Mouse (Mus musculus) megakaryocyte progenitor cell, adult 5-6 weeks (primary cell): ENCODE results near the gene Nolc1. TPM values are rescaled to one million over a fixed set of nuclear protein-coding genes. Genes with fewer than 3 reads are reported as not detected.
A peak's percentile ranks its signal among the peaks of the same experiment; 100 is the strongest.

Experiments
- ATAC-seq: replicated peaks from 2 replicates; pipeline ENCODE4 v1.8.0; 2016; ENCODE audit warnings: mild to moderate bottlenecking, moderate TSS enrichment, inconsistent platforms; ENCODE audit not compliant: poor library complexity
- total RNA-seq, 2 experiments: library from RNA; stranded (forward) in 1 of 2; stranded (reverse) in 1 of 2; fragments of 157-497, 149-512 nt in 1 of 2; fragments of 200-1000 nt in 1 of 2; gene quantifications; 2 replicates each; pipeline versions ENCODE4 v1.2.3 to v1.2.4; 2015 to 2017

Gene Nolc1
- 88.6 and 94.0 TPM in 2 replicates for total RNA-seq (2015)
- 180 and 221 TPM in 2 replicates for total RNA-seq (2017)

GRCm38 (mm10) chr19:46075616-46076607 is at the start of gene Nolc1:
Gene Nolc1, plus strand, starts transcription at chr19:46075863.
- peak; percentile 96 for ATAC-seq

DNA sequence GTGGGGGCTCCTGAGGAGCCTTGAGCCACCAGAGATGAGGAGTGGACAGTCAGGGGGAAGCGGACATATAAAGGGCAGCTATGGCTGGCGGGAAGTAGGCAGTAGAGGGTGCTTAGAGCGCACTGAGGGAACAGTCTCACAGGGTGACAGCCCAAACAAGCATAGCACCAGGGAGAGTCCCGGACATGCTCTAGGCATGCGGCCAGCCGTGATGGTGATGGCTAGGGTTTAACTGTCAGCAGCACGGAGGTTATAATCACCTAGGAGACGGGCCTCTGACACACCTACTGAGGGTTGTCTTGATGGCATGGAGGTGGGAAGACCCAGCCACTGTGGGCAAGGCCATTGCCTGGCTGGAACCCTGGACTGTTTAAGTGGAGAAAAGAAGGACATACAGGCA is 49.1 kb upstream of the Nolc1 start:
- peak; percentile 54 for ATAC-seq

- ATAC-seq = peak; percentile 56; the same call in 1 of the 2 replicates
Observed at GRCm38 (mm10) chr19:46028747-46029320, 46.8 kb upstream of the Nolc1 start.

DNA sequence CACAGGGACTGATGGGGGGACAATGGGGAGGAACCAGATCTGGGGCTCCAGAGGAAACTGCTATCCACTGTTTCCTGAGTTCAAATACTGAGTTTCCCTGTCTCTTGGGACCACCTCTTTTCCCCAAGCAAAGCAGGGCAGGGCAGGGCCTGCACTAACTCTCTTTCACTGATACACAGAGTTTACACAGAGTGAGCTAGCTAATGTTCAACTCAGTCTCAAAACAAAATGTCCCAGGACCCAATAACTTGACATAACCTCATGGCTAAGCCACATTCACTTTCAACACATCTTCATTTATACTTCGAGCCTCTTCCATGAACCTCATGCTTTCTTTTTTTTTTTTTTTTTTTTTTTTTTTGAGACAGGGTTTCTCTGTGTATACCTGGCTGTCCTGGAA is 46.0 kb upstream of the Nolc1 start:
- no peak for ATAC-seq

DNA sequence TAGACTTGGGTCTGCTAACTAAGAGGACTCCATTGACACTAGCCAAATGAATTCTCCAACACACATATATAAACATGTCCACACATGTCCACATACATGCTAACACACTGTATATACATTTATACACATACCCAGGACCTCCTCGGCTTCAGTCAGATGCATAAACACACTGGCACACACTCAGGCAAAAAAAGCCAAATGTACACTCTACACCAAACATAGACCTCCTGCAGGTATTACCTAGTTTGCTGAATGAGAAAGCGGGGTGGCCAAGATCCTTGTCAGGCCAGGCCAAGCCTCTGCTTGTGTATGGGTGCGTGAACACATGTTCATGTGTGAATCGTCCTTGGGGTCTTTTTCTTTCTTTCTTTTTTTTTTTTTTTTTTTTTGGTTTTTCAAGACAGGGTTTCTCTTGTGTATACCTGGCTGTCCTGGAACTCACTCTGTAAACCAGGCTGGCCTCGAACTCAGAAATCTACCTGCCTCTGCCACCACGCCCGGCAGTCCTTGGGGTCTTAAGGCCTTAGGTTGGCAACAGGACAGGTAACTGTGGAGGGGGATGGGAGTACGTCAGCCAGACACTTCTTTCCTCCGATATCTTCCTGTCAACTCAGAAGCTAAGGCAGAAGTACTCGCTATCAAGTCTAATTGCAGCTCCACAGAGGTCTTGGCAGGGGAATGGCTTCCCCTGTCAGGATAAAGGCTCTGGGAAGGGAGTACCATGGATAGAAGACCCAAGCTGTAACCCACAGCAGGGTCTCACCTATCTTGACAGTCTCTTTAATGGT is 45.3 kb upstream of the Nolc1 start:
- no peak for ATAC-seq

- no peak for ATAC-seq
Observed at GRCm38 (mm10) chr19:46031689-46032432, 43.8 kb upstream of the Nolc1 start.

- no peak for ATAC-seq
Observed at GRCm38 (mm10) chr19:46032731-46033510, 42.7 kb upstream of the Nolc1 start.

DNA sequence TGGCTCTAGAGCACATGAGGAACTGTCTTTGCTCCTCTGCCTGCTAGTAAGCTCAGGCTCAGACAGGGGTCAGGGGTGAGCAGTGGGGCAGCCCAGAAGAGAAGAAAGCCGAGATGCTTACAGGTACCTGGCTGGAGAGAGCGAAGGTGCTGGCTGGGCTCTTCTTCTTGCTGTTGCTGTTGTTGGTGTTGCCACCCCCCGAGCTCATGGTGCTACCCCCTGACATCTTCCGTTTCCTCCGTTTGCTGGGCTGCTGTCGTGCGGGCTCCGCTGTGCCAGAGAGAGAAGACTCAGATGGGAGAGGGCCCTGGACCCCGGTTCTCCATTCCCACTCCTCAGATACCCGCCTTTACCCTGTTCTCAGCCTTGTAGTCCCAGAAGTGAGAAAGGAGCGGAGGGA is 41.8 kb upstream of the Nolc1 start:
- no peak for ATAC-seq

- no peak for ATAC-seq
Observed at GRCm38 (mm10) chr19:46035971-46036370, 39.7 kb upstream of the Nolc1 start.

DNA sequence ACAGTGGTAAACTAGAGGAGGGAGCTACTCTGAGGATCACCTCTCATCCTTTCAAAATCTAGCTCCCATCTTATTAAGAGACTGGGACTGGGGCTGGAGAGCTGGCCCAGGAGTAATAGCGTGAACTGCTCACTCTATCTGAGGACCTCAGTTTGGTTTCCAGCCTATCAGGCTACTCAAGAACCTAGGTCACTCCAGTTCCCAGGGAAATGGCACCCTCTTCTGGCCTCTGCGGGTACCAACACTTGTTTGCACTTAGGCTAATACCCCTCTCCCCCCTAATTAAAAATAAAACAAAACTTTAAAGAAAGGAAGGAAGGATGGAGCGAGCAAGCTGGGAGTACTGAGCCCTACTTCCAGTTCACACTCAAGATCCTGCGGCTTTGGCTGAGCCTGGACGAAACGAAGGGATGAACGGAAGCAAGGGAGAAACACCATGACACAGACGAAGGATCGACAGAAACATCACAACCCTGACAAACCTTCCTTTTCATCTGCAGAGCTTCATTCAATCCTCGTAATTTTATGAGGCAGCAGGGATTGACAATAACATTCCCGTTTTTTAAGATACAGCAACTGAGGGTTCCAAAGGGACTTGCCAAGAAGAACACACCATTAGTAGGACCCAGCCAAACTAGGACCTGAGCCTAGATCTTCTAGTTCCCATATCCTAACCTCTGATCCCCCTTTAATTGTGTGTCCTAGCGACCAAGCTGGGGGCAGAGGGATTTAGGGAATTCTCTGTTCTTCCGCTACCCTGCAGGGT is 39.0 kb upstream of the Nolc1 start:
- 0 out of 2 replicates have a peak, but pooled peaks have one; percentile 21 for ATAC-seq

DNA sequence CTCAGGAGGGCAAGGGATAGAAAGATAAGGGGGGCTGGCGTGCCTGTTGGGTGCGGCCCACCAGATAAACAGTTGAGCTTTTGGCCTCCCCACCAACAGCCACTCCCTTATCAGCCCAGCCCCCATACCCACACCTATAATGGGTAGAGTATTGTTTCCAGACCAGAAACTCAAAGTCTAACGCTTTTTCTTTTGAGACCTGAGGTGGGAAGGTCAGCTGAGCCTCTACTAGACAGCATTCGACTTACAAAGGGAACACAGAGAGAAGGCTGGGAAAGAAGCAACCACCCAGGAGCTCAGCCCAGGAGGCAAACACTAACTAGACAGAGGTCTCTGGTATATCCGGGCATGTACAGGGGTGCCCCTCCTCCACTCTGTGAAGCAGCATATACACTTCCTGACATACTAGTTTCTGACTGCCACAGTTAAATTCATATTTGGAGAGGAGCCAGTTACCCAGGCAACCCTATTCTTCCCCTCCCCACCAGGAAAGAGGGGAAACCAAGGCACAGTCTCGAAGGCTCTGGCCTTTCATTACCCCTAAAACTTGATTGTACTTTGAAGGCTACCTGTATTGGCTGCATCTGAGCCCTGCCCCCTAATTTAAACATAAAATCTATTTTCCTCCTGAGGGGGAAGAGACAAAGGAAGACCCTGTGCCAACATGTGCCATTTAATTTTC is 38.3 kb upstream of the Nolc1 start:
- peak; percentile 45 for ATAC-seq

DNA sequence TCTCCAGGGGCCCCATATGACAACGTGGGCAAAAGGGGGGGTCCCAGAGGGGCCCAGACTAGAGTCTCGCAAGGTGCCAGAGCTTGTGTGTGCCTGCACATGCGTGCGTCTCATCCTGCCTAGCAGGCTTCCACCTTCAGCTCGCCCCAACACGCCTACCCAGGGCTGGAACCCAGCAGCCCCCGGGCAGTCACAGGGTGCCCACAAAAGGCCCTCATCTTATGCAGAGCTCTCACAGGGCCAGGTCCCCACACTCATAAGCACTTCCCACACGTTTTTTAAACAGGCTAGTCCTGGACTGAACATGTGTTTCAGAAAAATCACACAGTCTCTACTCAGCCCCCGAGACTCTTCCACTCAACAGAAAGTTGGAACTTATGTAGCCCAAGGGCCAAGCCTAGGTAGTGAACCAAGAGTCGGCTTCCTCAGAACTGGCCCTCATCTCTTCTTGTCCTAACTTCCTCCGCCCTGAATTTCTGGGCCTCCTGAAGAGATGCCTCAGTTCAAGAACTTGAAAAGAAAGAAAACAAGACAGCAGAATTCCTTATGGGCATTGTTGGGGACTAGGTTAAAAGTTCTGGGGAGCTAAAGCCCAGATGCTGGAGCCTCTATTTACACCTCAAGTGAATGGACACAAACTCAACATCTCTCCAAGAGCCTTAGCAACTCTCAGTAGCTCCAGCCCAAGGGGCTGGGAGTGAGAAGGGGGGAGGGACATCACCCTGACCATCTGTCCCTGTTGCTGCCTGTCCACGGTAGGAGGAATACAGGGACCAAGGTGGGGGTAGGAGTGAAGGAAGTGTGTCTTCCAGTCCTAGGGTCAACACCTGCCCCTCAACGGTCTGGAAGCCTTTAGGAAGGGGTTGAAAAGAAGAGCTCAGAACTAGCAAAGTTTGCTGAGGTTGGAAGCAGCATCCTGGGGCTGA is 37.5 kb upstream of the Nolc1 start:
- ATAC-seq = no peak

- ATAC-seq = no peak
Observed at GRCm38 (mm10) chr19:46038851-46039260, 36.8 kb upstream of the Nolc1 start.

DNA sequence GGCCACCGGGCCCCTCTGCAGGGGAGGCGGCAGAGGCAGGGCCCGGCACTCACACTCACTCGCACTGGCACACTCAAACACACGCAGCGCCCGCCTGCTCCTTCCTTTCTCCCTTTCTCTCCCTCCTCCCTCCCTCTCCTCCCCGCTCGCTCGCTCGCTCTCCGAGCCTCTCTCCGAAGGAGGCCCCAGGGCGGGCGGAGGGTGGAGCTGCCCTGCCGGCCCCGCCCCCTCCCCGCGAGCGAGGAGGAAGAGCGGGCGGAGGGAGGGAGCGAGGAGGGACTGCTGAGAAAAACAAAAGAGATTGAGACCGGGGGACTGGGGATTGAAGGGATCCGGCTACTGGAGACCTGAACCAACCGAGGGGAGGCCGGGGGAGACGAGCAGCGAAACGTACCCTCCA is 36.2 kb upstream of the Nolc1 start:
- peak; percentile 69 for ATAC-seq

DNA sequence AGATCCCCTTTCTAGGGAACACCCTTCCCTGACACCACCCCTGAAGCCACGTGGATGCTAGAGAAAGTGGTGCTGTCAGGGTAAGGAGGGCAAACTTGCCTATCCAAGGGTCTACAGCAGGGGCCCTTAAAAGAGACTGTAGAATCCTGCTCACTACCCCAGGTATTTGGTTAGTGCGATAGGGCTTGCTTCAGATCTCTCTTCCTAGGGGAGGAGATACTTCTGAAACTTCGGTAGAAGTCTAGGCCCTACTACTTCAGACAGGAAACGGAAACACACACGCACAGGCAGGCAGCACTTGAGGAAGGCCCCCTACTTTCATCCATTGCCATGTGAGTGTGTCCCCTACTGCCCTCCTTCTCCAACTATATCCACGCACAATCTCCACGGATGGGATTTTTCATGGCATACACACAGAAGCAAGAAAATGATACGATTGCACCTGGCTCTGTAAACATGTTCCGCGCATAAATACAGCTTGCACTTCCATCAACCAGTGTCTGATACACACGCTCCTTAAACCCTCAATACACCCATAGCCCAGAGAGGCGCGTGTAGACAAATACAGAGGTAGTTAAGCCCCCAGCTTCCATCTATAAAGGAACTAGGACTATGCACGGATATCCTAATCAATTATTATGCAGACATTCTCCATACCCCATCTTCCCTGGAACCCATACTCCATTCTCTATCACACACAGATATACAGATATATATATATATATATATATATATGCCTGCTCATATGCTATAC is 35.3 kb upstream of the Nolc1 start:
- no peak for ATAC-seq

GRCm38 (mm10) chr19:46041299-46041932 is 34.2 kb upstream of the Nolc1 start:
- ATAC-seq = no peak
